Mouse (Mus musculus): Measurements from ENCODE around the gene Kcnmb2. TPM values are rescaled to one million over a fixed set of nuclear protein-coding genes. Genes with fewer than 3 reads are reported as not detected.

Kcnmb2 gene
- total RNA-seq, 1 experiment from 2014 or later: not detected

DNA sequence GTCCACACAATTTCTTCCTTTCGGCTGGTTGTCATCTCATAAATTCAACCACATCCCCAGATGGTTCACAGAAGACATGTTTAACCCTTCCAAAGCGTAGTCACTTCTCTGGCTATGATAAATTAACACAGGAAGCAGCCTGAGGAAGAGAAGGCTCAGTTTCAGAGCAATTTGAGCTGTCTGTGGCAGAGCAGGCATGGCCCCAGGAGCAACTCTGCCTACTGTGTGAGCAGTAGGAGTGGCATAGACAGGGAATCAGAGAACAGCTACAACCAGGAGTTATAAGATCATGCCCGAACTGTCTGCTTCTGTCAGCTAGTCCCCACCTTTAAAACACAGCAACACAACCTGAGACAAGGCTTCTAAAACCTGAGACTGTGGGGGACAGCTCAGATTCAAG, 219.4 kb downstream of the Kcnmb2 start:
- ATAC-seq (replicated peaks; ENCODE audit: insufficient number of reproducible peaks, low FRiP score, low TSS enrichment, poor library complexity, severe bottlenecking): no peak

DNA sequence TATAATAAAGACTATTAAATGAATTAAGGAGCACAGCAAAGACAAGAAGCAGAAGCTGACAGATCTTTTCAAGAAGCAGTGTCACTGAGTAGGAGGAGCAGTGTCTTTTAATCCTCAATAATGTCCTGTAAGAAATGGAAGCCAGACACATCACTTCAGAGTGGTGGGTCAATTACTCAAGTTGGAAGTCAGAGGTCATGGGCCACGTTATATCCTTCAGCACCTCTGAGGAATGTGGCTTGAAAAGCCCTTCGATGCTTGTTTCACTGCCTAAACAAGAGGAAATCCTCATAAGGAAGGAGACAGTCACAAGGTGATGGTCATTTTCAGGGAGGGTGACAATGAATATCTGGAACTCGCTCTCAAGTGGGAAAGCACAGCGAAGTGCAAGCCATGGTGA, 223.1 kb downstream of the Kcnmb2 start:
- ATAC-seq (replicated peaks; ENCODE audit: insufficient number of reproducible peaks, low FRiP score, low TSS enrichment, poor library complexity, severe bottlenecking): no peak

DNA sequence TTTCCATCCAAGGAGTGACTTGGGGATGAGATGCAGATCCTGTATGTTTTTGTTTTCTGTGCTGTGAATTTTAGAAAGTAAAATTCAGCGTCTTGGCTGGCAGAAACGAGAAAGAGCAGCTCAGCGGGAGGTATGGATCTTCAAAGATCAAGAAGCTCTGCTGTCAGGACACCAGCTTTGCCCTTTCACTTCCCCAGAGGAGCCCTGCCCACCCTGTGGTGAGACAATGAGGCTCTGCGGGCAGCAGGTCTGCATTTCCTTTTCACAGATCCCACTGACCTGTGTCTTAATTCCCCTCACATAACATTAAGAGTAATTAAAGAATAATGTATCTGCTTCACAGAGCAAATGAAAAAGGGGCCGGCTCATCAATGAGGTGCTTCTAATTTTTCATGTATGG, 226.1 kb downstream of the Kcnmb2 start:
- no peak for ATAC-seq (replicated peaks; ENCODE audit: insufficient number of reproducible peaks, low FRiP score, low TSS enrichment, poor library complexity, severe bottlenecking)

DNA sequence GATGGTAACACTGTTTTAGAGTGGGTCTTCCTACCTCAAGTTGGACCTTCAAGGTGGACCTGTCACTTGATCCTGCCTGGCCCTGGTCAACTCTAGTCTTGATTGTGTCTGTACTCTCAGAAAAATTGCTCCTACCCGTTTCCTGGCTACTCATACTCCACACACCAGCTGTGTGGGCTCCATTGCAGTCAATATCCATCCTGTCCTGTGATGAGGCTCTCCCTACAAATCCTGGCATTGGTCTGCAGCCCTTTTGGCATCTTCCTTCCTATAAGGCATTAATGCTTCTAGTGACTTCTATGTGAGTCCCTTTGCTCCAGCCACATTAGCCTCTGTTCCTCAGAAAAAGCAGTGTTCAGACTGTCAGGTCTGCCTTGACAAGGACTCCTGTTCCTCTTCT, 228.4 kb downstream of the Kcnmb2 start:
- ATAC-seq (replicated peaks; ENCODE audit: insufficient number of reproducible peaks, low FRiP score, low TSS enrichment, poor library complexity, severe bottlenecking): no peak

DNA sequence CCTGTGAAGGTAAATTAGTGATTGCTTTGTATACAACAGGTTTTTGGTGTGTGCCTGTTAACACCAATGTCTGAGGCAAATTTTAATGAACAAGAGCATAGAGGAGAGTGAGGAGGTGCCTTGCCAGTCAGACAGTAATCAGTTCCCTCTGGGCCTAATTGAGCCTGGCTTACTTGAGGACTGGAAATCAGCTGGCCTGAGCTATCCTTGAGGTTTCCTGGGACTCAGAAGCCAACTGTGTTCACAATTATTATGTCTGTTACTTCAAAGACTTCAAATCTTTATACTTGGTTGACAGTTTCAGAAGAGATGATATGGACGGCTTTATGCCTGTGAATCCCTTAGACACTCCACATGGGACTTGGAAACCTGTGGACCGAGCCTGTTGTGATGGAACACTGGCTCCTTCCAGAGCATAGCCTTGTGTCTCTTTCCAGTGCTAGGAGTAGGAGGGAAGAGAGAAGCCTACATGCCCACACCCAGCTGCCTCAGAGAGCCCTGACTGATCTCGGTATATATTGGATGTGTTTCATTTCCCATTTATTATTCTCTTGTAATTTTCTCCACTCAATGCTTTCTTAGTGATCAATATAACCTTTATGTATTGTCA, 230.2 kb downstream of the Kcnmb2 start:
- no peak for ATAC-seq (replicated peaks; ENCODE audit: insufficient number of reproducible peaks, low FRiP score, low TSS enrichment, poor library complexity, severe bottlenecking)

DNA sequence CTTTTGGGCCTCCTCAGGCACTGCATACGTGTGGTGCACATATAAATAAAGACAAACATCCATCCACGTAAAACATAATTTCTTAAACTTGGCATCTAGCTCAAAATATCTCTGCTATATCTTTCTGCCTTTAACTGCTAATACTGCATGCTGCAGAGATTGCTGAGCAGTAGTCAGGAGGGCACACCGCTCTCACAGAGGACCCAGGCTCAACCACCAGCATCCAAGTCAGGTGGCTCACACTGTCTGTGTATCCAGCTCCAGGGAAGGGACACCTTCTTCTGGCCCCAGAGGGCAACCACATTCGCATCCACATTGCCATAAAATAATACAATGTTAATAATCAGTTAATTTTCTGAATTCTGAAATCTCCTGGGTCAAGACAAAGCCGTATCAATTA, 241.9 kb downstream of the Kcnmb2 start:
- no peak for ATAC-seq (replicated peaks; ENCODE audit: insufficient number of reproducible peaks, low FRiP score, low TSS enrichment, poor library complexity, severe bottlenecking)

DNA sequence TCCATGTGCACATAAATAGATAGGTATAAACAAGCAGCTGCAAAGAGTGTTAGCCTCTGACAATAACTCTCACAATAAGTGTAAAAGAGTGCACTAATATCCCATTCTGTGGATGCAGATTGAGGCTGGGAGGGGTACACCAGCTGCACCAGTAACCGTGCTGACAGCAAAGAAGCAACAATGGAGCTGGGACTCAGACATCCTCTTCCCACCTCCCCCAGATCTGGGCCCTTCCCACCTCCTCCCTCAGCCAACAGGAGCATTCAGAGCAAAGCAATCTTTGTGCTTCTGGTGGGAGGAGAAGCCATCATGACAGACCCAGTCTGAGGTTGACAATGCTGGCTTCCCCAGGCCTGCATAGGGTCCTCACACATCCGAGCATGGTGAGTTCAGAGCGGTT, 242.3 kb downstream of the Kcnmb2 start:
- ATAC-seq (replicated peaks; ENCODE audit: insufficient number of reproducible peaks, low FRiP score, low TSS enrichment, poor library complexity, severe bottlenecking): no peak

DNA sequence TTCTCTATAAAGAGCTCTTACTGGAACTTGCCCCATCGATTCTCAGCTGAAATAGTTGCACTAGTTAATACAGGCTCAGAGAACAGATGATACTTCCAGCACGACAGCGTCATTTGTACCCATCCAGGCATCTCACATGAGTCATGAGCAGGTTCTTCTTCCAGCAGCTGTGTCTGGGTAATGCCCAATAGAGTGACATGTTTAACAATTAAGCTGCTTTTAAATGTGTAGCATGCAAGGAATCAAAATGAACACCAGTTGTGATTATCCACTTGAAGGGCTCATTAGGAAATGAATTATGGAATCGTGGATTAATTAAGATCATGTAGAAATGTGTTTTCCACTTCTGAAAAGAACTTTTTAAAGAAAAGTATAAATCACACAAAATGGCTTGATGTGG, 245.4 kb downstream of the Kcnmb2 start:
- ATAC-seq (replicated peaks; ENCODE audit: insufficient number of reproducible peaks, low FRiP score, low TSS enrichment, poor library complexity, severe bottlenecking): no peak

DNA sequence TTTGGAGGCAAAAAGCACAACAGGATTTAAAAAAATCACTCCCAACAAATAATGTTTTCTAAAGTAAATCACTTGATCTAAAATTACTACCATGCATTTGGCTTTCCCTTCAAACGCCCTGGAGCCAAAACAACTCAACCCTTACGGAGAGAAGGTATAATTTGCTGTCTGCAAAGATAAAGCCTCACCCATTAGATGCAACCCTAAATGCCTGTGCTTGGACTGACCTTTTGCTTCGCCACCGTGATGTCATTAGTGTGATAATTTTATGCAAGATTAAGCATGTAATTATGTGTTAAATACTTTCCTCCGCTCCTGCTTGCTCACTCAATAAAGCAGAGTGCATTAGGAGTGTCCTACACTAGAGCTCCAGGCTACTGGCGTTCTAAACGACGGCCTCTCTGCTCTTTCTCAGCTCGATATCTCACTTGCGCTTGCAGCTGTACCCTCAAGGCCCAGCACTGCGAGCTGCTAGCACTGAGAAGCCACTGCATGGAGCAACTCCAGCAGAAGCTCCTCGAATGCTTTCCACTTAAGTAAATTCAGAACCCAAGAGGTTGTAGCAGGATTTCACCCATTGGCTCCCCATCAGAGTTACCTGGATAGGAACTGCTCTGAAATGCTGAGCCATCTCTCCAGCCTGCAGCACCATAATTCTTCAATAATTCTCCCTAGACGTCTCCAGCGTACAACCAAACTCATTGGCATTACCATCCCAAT, 247.7 kb downstream of the Kcnmb2 start:
- ATAC-seq (replicated peaks; ENCODE audit: insufficient number of reproducible peaks, low FRiP score, low TSS enrichment, poor library complexity, severe bottlenecking): no peak

DNA sequence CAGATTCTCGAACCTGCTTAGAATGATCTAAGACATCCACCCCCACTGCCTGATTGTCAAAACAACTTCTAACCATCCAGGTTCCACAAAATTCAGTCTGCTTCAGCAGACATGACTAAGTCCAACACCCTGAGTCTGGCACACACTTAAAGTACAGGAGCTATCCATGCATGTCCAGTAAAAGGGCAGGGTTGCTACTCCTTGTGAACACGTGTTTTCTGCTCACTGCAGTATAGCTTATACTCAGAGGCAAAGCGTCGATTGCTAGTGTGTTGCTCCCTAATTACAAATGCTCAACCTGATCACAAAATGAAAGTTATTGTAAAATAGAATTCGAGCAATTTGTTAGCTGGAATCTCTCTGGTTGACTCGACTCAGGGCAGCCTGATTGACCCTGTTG, 278.2 kb downstream of the Kcnmb2 start:
- ATAC-seq (replicated peaks; ENCODE audit: insufficient number of reproducible peaks, low FRiP score, low TSS enrichment, poor library complexity, severe bottlenecking): no peak

DNA sequence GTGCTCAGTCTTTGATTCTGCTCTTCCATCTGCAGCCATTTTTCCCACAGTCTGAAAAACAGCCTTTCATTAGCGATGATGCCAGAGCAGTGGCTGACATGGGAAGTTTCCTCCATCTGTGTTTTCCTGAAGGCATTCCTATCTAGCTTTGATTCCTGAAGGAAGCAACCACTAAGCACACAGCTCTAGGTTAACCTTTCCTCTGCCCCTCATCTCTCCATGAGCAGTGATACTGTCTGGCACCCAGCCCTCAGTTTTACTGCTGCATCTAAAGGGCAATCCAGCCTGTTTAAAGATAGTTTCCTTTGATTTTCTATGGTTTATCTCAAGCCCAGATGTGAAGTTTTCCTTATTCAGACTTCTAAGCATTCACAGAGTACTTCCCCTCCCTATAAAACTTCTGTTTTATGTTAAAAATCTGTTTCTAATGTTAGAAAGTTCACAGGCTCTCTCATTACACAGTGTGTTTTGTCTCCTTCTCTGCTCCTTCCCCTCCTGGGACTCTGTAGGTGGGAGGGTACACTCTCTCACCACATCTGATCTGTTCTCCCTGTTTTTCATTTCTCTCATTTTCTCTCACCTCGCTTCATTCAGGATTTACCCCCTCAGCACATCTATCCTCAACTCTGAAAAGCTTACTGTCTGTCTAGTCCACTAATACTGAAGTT, 283.7 kb downstream of the Kcnmb2 start:
- no peak for ATAC-seq (replicated peaks; ENCODE audit: insufficient number of reproducible peaks, low FRiP score, low TSS enrichment, poor library complexity, severe bottlenecking)

DNA sequence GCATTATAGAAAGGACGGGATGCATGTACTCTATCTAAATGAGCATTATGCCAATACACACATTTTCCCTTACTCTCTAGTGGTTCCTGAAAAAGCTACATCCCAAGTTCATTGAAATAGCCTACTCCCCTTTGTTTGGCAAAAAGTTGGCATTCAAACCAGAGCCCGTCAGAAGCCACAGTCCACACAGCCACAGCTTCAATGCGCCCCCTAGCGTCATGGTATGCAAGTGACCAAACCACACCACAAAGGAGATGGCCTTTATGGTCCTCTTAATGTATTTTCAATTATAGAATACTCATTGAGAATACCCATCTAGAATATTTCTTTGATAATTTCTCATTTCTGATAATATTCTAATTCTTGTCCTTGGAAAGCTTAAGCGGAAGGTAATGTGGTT, 286.2 kb downstream of the Kcnmb2 start:
- no peak for ATAC-seq (replicated peaks; ENCODE audit: insufficient number of reproducible peaks, low FRiP score, low TSS enrichment, poor library complexity, severe bottlenecking)

DNA sequence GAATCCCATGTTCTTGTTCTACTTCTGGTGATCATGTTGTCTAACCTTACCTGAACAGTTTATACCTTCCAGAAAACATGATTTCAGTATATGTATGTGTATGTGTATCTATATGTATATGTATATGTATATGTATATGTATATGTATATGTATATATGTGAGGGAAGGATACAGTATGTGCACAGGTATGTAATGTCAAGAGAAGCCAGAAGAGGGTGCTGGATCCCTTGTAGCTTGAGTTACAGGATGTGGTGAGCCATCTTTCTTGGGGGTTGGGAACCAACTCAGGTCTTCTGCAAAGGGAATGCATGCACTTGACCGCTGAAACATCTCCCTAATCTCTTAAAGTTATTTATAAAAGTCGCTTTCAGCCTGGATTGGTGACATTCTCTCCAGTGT, 286.6 kb downstream of the Kcnmb2 start:
- no peak for ATAC-seq (replicated peaks; ENCODE audit: insufficient number of reproducible peaks, low FRiP score, low TSS enrichment, poor library complexity, severe bottlenecking)

DNA sequence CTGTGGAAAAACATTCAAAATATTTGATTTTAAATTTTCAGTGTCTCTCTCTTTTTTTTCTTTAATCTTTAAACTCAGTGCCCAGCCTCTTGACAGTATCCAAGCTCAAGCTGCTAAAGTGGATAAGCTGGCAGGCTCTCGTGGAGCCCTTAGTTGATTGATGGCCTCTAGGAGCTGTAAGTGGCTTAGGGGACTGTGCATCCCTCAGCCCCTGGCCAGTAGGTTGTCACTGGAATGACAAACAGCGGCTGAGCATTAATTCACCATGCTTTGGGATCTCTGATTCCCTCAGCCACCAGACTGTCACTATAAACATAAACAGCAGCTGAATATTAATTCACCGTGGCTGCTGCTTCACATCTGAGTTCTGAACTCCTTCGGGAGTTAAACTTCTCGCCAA, 287.6 kb downstream of the Kcnmb2 start:
- no peak for ATAC-seq (replicated peaks; ENCODE audit: insufficient number of reproducible peaks, low FRiP score, low TSS enrichment, poor library complexity, severe bottlenecking)

DNA sequence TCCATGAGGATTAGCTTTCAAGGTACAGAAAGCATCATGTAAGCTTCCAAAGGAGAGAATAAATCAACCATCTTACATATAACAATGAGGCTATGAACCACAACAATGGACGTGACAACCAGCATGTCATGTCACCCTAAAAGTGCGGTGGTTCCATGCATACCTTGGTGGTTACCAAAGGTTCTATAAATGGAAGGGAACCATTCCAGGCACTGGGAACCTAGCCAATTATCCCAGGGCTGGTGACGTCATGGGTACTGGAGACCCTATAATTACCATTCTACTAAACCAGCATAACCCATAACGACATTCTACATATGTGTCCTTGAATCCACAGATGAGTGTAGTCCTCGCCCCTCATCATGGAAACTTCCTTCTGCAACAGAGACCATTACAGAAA, 291.7 kb downstream of the Kcnmb2 start:
- no peak for ATAC-seq (replicated peaks; ENCODE audit: insufficient number of reproducible peaks, low FRiP score, low TSS enrichment, poor library complexity, severe bottlenecking)

DNA sequence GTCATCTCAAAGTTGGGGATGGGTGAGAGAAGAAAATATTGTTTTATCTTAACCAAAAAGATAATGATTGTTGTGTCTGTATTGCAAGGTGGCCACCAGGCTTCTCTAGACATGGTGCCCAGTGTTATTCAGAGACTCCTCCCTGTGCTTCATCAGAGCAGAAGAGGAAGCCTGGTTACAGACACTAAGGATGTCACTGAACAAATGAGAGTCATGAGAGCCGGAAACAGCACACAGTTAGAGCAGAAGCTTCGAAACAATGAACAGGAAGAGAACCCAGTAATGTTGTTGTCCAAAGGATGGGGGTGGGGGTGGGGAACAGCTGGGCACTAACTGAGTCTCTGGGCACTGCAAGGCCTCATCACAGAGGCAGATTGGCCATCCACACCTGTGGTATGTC, 324.4 kb downstream of the Kcnmb2 start:
- no peak for ATAC-seq (replicated peaks; ENCODE audit: insufficient number of reproducible peaks, low FRiP score, low TSS enrichment, poor library complexity, severe bottlenecking)

DNA sequence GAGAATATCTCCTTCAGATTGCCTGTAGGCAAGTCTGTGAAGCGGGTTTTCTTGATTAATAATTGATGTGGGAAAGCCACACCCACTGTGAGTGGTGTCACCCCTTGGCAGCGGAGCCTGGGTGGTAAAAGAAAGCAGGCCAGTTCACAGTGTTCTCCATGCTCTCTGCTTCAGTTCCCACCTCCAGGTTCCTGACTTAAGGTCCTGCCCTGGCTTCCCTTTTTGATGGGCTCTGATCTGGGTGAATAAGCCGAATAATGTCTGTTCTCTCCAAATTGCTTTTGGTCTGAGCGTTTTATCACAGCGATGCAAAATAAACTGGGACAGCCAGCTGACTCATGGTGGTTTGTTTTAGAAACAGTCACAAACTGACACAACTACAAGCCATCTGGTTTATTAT, 334.5 kb downstream of the Kcnmb2 start:
- ATAC-seq (replicated peaks; ENCODE audit: insufficient number of reproducible peaks, low FRiP score, low TSS enrichment, poor library complexity, severe bottlenecking): no peak
